Mouse (Mus musculus) right cerebral cortex, postnatal 14 days (tissue): ENCODE data around the gene Noto.

ENCODE experiments used
- DNase-seq: peaks from one replicate; pipeline ENCODE4 v3.0.0; 2022

Noto gene

DNA sequence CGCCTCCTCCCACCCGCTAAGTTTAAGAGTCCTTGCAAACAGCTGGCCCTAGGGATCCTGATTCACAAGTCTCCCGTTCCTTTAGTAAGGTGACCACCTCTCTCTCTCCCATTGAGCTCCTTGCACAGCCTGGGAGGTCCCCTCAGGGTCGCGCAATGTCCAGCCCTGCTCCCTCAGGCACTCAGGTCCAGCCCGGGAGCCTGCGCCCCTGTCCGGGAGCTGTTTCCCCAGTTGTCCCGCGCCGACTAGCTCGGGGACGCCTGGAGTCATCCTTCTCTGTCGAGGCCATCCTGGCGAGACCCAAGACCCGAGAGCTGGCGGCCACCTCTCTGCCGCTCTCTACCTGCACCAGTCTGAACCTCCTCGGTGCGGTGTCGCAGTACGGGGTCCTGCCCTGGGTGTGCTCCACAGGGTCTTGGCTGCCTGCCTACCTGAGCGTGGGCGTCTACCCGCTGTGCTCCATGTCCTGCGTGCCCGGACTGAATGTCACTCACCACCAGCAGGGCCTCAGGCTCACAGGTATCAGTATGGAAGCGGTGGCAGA lies at the start of gene Noto:
TSS of gene Noto (plus strand) at position 51 of the 544 bp plus-strand sequence.
- DNase-seq = no peak

DNA sequence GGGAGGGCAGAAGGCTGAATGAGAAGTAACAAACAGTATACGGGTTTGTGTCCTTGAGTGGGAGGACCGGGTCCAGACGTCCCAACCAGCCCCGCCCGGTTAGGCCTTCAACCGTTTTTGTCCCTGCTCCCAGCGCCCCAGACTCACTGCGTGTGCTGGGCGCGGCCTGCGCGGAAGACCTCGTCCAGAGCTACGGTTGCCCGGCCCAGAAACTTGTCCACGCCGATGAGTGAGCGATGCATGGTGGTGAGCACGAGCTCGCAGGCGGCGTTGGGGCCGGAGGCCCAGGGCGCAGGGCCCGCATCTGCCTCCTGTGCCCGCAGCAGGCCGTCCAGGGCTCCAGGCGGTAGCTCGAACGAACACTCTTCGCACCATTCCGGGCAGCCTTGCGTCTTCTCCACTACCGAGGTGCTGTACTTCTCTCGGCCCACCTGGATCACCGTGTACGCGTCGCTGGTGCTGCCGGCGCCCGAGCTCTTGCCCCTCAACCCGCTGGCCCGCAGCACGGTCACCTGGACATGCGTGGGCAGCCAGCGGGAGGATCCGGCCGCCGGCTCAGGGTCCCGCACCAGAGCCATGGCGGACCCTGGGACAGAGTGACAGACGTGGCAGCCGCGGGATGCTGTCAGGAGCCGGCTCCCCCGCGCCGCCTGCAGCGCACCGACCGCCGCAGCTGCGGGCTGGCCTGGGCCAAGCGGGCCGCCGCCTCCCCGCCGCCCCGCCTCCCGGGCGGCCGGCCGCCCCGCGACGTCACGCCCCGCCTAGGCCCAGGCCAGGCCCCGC lies 49.5 kb upstream of the Noto start, which contains the start of gene Rab11fip5:
TSS of gene Rab11fip5 (minus strand) at position 684 of the 783 bp plus-strand sequence.
- peak; percentile 35 for DNase-seq

DNA sequence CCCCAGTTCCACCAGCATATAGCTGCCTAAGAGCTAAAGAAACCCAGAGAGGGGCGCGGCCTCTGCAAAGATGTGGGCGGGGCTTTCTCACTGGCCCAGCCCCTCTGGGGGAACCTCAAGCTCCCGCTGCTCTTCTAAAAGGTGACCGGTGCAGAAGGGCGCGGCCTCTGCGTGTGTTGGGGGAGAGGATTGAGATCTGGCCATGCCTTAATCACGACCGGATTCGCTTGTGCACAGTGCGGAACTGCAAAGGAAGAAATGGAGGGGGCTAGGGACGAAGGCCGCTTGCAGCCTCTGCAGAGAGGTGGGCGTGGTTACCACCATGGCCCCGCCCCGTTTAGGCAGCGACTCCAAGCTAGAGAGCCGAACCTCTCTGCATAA lies 49.0 kb upstream of the Noto start:
- peak; percentile 95 for DNase-seq

DNA sequence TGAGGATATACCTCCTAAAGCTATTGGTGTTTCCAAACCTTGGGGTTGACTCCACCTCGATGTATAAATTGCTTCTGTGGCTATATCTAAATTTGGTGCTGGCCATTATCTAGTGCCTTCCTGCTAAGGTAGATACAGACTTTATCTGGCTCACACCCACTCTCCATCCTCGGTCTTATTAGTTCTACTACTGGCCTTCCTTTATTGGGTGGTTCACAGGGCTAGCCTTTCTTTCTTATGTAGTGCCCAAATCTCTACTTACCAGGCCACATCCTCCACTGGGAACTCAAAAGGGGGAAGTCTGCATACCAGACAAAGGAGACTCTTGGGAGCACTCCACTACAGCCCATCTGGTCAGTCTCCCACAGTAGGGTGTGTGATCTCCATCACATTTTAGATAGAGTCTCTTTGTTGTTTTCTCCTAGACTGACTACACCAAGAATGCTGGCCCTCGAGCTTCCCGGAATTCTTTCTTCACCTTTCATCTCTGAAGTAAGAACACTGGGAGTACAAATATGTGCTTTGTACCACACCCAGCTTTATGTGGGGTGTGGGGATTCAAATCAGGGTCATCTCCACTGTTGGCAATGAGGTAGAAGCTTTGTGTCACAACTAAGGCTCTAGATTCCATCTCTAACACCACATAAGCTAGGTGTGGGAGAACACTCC lies 46.5 kb upstream of the Noto start:
- no peak for DNase-seq

DNA sequence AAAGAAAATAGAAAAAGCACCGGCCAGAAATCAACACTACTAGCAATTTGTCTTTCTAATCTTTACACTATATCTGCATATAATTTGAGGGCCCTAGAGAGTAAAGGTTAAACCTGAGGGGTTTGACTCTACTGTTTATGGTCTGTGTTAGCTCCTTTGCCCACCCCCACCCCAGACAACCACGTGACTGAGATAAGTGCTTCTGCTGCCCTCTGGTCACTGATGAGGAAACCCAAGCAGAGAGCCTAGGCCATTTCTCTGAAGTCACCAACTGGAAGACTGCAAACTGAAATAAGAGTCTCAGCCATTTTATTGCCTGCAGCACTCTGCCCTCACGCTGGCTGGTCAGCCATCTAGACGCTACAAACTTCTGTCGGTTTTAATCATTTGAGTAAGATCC lies 45.8 kb upstream of the Noto start:
- DNase-seq = no peak

DNA sequence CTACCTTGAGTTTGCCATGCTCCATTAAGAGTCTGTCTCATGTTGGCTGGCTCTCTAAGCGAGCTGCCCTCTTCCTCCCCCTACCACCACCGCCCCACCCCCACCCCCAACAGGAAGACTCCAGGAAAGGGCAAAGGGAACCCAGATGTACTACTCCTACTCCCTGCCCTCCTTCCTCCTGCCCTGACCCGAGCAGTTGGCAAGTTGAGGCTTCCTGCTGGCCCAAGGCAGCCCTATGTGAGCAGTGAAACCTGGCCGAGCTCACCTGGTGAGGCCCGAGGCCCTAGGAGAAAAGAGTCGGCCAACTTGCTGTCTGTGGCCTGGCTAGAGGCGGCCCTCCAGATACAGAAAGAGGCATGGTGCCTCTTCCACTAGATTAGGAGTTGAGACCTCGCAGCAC lies 45.1 kb upstream of the Noto start:
- DNase-seq = no peak

DNA sequence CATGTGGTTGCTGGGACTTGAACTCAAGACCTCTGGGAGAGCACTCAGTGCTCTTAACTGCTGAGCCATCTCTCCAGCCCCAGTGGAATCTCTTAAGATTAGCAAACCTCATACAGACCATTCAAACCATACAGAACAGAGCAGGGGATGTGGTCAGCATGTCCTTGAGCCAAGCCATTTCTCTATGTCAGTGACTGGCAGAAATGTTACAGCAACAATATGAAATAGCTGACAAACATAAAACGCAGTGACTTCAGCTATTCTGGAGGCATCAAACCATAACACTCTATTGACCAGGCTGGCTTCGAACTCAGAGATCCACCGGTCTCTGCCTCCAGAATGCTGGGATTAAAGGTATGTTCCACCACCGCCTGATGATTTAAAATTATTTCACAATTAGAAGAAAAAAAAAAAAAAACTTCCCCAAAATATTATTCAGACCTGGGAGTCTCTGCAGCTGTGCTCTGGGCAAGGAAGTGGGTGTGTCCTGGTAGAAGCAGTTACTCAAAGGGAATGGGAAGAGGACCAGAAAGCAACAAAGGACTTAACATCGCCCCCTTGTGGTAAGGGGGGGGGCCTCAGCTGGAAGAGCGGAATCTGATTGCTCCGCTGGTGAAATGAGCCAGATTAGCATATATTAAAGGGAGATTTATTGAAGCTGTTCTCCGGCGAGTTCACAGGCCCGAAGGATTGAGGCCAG lies 43.3 kb upstream of the Noto start:
- DNase-seq = peak; percentile 71

DNA sequence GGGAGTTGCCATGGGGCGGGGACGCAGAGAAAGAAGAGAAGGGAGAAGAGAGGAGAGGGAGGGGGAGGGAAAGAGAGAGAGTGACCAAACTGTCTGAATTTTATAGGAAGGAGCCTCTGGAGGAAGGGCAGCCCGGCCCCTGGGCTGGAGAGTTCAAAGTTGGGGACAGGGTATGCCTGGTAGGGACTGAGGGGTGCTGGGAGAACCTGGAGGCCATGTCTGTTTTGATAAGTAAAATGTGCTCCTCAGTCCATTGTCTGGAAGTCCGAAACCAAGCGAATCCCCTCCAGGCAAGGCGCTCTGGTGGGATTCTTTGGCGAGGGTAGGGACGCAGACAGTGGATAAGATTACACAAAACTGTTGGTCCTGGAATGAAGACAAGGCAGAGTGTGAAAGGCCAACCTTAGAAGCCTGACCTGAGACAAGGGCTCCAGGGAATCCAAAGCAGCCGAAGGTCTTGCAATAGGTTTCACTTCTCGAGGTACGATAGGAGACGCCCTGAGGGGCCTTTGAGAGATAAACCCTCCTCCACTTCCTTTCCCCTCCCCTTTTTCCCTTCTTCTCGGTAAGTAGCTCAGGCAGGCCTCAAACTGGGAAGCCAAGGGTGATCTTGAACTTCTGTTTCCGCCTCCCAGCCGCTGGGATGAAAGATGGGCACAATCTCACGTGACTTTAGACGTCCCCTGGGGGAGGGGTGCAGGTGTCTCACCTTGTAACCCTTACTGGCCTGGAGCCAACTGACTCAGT lies 42.6 kb upstream of the Noto start:
- DNase-seq = no peak

DNA sequence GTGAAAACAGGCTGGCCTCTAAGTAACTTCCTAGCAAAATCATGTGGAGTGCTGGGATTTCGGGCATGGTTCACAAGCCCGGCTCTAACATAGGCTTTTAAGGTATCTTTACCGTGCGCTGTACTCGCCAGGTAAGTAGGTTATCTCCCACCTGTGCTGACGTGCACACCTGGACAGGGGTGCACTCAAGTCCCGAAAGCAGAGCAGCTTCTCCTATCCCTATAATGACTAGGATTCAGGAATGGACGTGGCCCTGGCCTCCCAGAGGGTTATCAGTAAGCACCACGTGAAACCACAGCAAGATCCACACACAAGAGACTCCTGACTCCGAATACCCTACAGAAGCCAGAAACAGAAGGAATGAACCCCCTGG lies 42.1 kb upstream of the Noto start:
- DNase-seq = no peak

DNA sequence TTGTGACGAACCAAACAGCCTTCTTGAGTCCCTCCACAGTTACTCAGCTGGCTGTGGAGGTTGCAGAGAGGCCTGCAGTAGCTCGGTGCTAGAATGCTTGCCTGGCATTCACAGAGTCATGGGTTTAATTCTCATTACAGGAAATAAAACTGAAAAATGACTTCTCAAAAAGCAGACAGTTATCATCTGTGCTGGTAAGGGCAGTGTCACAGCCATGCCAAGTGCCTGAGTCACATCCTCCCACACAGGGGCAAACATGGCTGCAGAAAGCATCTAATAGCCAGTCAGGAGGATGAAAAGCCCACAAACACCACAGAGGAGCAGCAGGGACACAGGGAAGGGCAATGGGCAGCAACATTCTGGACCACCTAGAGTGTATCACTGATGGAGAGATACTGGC lies 40.9 kb upstream of the Noto start:
- DNase-seq = no peak

DNA sequence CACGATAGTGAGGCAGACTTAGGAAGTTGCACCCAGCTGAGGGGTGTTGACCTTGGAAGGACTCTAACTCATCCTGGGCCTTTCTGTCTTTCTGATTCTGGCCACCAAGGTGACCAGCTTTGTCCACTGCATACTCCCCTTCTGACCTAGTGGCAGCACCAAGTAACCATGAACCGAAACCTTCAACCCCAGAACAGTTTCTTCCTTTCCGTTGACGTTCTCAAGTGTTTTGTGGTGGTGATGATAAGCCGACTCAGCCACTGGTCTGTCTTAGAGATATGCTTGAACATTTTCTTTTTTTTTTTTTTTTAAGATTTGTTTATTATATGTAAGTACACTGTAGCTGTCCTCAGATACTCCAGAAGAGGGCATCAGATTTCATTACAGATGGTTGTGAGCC lies 35.1 kb upstream of the Noto start:
- no peak for DNase-seq

DNA sequence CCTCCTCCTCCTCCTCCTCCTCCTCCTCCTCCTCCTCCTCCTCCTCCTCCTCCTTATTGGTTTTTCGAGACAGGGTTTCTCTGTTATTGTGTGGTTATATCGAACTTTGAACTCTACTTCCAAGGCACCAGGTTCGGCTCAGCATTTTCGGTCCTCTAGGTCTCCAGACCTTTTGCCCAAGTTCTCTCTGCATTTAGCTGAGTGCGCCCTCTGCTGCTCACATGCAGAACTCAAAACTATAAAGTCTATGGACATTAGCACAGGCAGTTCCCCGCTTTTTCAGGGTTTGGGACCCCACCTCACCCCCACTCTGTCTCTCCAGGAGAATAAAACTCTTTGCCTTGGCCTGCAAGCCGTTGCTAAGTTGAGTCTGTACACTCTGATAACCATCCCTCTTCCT lies 31.9 kb upstream of the Noto start:
- peak; percentile 69 for DNase-seq

DNA sequence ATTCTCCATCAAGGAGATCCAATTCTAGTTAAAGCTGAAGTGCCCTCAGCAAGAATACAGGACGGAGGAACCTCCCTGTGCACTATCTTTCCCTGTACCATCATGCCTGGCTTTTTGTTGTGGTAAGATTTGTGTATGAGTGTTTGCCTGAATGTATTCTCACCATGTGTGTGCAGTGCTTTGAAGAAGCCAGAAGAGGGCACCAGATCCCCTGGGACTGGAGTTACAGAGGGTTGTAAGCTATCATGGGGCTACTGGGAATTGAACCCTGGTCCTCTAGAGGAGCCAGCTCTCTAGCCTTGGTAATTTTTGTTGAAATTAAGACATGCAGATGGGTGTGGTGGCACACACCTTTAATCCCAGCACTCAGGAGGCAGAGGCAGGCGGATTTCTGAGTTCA lies 28.3 kb upstream of the Noto start:
- no peak for DNase-seq

DNA sequence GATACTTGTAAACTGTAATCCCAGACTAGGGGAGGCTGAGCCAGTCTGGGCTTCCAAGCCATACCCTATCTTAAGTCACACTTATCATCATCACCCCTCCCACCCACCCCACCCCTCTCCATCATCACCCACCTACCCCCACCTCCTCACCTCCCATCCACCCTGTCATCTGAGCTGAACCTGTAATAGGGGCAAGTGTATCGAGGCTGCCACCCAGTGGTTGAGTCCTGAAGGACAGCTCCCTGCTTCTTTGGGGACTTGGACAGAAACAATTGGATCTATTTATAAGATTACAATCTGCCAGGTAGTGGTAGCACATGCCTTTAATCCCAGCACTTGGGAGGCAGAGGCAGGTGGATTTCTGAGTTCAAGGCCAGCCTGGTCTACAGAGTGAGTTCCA lies 26.5 kb upstream of the Noto start:
- peak; percentile 33 for DNase-seq

DNA sequence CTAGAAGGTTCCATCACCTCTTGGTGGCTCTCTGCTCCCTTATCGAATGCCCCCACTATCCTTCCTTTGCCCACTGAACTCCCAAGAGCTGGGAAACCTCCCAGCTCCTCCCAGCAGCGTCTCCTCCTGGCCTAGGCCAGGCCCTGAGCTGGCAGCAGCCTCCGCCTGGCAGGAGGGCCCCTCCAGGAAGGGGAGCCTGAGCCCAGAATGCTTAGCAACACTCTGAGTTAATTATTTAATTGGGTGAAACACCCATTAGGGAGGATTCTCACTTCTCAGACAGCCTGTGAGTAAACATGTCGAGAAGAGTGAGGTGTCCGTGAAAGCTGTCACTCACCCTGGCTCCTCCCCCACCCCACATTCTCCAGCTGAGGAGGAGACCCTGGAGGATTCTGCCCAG lies 24.0 kb upstream of the Noto start:
- DNase-seq = no peak

DNA sequence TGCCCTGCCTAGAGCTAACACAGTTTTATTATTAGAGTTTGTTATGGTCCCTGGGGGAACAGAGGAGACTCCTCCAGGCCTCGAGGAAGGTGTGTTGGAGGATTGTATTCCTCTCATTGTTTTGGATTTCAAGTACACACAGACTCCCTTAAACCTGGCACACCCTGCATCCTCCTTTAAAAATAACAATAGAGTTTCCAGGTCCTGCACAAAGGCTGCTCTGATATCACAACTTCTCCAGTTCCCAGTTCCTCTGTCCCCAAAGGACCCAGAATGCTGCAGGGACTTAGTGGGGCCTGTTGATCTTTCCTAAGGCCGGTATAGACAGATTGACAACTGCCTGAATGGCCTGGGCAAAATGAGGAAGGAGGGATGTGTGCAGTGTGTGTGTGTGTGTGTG lies 21.1 kb upstream of the Noto start:
- DNase-seq = no peak

DNA sequence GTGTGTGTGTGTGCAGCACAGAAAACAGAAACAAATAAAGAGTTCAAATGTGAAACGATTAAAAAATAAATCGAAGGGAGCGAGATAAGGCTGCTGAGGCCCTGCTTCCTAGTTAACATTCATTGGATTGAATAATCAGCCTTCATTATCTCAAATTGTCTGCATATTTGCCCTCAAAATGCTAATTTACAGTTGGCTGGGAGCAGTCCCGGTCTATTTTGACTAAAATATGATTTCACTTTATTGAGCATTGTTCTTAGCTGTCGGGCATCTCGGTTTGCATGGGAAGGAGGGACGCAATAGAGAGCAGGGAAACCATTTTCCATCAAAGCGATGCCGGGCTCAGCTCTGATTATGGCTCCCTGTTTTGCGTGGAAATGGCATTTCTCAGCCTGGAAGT lies 20.6 kb upstream of the Noto start:
- no peak for DNase-seq

DNA sequence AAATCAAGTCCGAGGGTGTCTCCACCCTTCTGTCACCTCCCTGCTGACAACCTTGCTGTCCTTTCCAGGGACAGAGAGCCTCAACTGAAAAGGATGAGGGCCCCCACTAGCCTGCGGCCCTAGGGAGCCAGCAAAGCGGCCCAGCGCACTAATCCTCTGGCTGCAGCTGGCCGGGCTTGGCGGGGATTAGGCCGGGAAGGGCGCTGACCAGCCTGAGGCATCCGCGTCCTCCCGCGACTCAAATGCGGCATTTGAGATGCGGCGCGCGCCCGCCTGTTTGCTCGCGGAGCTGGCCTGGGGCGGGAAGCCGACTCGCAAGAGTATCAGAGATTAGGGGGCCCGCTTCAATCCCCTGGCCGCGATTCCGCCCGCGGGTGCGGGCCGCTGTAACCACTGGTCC lies 14.7 kb upstream of the Noto start:
- DNase-seq = peak; percentile 19

DNA sequence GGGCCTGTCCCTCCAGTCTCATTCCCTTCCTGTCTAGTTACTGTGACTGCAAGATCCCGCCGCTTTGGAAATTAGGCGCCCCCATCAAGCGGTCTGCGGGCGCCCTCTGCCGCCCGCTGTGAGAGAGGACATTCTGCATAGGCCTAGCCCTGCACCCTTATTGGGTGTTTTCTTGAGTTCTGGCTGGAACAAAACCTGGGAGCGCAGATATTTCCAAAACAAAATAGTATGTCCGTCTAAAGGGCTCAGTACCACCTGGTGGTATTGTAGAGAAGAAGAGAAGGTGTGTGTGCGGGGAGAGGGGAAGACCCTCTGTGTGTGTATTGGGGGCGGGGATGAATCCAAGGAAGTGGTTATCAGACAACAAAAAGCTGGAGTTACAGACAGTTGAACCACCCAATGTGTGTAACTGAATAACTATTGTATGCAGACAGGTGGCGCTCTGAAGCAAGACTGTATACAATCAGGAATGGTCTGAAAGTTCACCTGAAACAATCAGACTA lies 12.9 kb upstream of the Noto start:
- DNase-seq = peak; percentile 56

DNA sequence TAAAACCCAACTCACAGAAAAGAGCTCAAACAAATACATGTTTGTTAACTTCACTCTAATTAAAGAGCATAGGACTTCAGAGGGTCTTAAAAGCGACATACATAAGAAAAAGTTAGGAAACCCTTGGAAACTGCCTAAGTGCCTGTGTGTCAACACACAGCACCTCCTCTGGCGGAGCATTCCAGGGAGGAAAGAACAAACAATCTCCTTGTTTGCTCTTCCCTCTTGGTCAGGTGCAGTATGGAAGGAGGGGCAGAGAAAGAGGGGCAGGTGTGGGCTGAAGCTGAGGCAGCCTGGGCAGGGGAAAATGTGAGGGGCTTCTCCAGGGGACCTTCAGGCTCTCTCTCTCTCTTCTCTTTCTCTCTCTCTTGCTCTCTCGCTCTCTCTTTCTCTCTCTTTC lies 7.9 kb upstream of the Noto start:
- DNase-seq = no peak

DNA sequence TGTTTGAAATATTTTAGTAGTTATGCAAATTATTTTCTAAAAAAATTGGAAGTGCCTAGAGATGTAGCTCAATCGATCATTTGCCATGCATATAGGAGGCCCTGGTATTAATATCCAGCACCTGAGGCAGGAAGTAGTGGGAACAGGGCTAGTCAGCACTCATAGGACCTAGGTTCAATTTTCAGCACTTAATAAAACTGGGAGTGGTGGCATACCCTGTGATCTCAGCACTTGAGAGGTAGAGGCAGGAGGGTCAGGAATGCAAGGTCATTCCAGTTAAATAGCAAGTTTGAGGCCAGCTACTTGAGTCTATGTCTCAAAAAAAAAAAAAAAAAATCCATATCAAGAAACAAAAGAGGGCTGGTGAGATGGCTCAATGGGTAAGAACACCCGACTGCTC lies 4.5 kb upstream of the Noto start:
- no peak for DNase-seq

DNA sequence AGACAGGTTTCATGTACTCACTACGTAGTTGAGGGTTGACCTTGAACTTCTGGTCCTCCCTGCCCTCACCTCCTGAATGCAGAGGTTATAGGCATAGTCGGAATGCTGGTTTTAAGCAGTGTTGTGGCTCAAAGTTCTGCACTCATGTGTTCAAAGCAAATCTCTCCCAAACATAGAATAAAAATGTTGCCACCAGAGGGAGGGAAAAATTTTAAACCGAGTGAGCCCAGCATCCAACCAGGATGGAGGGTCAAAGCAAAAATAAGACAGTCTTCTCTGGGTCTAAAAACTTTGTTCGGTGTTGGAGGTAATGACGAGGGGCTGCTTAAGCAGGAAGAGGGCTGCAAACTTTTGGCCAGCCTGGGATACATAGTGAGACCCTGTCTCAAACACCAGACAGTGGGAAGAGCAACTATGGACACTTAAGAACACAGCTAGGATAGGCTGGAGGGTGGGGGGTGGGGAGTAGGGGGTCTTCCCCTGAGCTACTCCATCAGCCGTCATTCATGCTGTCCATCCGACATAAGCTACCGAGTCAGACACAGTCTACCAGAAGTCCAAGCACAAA lies 7.7 kb downstream of the Noto start:
- no peak for DNase-seq
